Mouse (Mus musculus) layer of hippocampus, postnatal 14 days (tissue): ENCODE results near the gene Olfr263. TPM values are rescaled to one million over a fixed set of nuclear protein-coding genes. Genes with fewer than 3 reads are reported as not detected.
"Not testable (repeated sequence)": the region's sequence is repeated elsewhere in the genome, so short reads cannot be mapped to it uniquely, and the experiment has no call there.

Experiments used
- DNase-seq, 2 experiments: peaks; one replicate each; pipeline ENCODE4 v3.0.0; 2021 to 2022; ENCODE audit warnings: low spot score in 2 of 2, mixed read lengths in 1 of 2
- long read RNA-seq, 2 experiments: library from polyadenylated mRNA; stranded (forward); transcript quantifications; one replicate each; pipeline ENCODE4 v2.0.0; 2021
- total RNA-seq, 2 experiments: library from RNA; stranded (reverse); gene quantifications; 2 replicates each; pipeline ENCODE4 v1.2.3; 2021

The Olfr263 gene
- not detected for total RNA-seq
- long read RNA-seq, experiment 1, result 0 reads
- long read RNA-seq, experiment 2, result 0 reads

GRCm38 (mm10) chr13:21129339-21129738 is at the start of gene Olfr263:
Gene Olfr263, plus strand, starts transcription at chr13:21129639.
- not testable (repeated sequence) for DNase-seq

GRCm38 (mm10) chr13:21082686-21083085 is 46.8 kb upstream of the Olfr263 start:
- DNase-seq, result no peak

GRCm38 (mm10) chr13:21109759-21110158 is 19.7 kb upstream of the Olfr263 start:
- no peak for DNase-seq

- DNase-seq, result no peak
Measured at GRCm38 (mm10) chr13:21110441-21110840, 19.0 kb upstream of the Olfr263 start.

GRCm38 (mm10) chr13:21111183-21111582 is 18.3 kb upstream of the Olfr263 start, which contains the start of gene Olfr1369-ps1:
Gene Olfr1369-ps1, plus strand, starts transcription at chr13:21111483.
- not testable (repeated sequence) for DNase-seq

GRCm38 (mm10) chr13:21114121-21114520 is 15.3 kb upstream of the Olfr263 start:
- no peak for DNase-seq

GRCm38 (mm10) chr13:21142421-21142820 is 13.0 kb downstream of the Olfr263 start:
- DNase-seq, result no peak

- no peak for DNase-seq
Measured at GRCm38 (mm10) chr13:21145767-21146166, 16.3 kb downstream of the Olfr263 start, which contains the start of gene Olfr1368. Gene Olfr1368, minus strand, starts transcription at chr13:21145867.

- DNase-seq, result no peak
Measured at GRCm38 (mm10) chr13:21155888-21156287, 26.4 kb downstream of the Olfr263 start.

- DNase-seq, result no peak
Measured at GRCm38 (mm10) chr13:21158071-21158470, 28.6 kb downstream of the Olfr263 start.

- peak; percentile 73 to 86 for DNase-seq
Measured at GRCm38 (mm10) chr13:21158785-21159474, 29.5 kb downstream of the Olfr263 start.

- no peak for DNase-seq
Measured at GRCm38 (mm10) chr13:21159475-21159819, 30.0 kb downstream of the Olfr263 start.

GRCm38 (mm10) chr13:21160041-21160511 is 30.6 kb downstream of the Olfr263 start:
- DNase-seq, result no peak

- DNase-seq, result peak; percentile 94
Measured at GRCm38 (mm10) chr13:21160657-21161590, 31.5 kb downstream of the Olfr263 start.

GRCm38 (mm10) chr13:21161591-21161990 is 32.2 kb downstream of the Olfr263 start:
- DNase-seq, result no peak

- no peak for DNase-seq
Measured at GRCm38 (mm10) chr13:21162591-21162990, 33.2 kb downstream of the Olfr263 start.

GRCm38 (mm10) chr13:21166936-21167909 is 37.8 kb downstream of the Olfr263 start:
- DNase-seq, result peak; percentile 73 to 88

- no peak for DNase-seq
Measured at GRCm38 (mm10) chr13:21167910-21168300, 38.5 kb downstream of the Olfr263 start.

- peak; percentile 23 to 44 for DNase-seq
Measured at GRCm38 (mm10) chr13:21168371-21169011, 39.1 kb downstream of the Olfr263 start.

GRCm38 (mm10) chr13:21169121-21169656 is 39.8 kb downstream of the Olfr263 start:
- no peak for DNase-seq
